Mouse (Mus musculus) kidney, postnatal 0 days (tissue): ENCODE measurements around the gene Tmem63b. TPM values are rescaled to one million over a fixed set of nuclear protein-coding genes. Genes with fewer than 3 reads are reported as not detected.

ENCODE experiments used
- ATAC-seq: fragments of 200-750 bp; cut with Nextera tagmentation; replicated peaks from 2 replicates; pipeline ENCODE4 v1.8.0; 2017; ENCODE audit warnings: low read depth, moderate number of reproducible peaks, moderate TSS enrichment, moderate library complexity; ENCODE audit not compliant: low FRiP score
- DNase-seq: peaks from one replicate; pipeline ENCODE4 v3.0.0-alpha.2; 2016; ENCODE audit warnings: low spot score
- H3K27ac ChIP-seq: fragments of 300-500 bp; sonication (generic); 2 replicates; pipeline ENCODE4 v1.5.1; 2014; ENCODE audit warnings: mild to moderate bottlenecking
- H3K27me3 ChIP-seq: fragments of 300-500 bp; sonication (generic); 2 replicates; pipeline ENCODE4 v1.6.1; 2014; ENCODE audit warnings: low read length, mixed read lengths; ENCODE audit not compliant: insufficient read depth
- H3K36me3 ChIP-seq: fragments of 300-500 bp; sonication (generic); 2 replicates; pipeline ENCODE4 v1.6.1; 2014; ENCODE audit warnings: low read length, mixed read lengths; ENCODE audit not compliant: insufficient read depth
- H3K4me1 ChIP-seq: fragments of 300-500 bp; sonication (generic); replicated peaks from 2 replicates; pipeline ENCODE4 v1.6.1; 2014; ENCODE audit warnings: antibody characterized with exemption, low read length, mixed read lengths; ENCODE audit not compliant: insufficient read depth
- H3K4me2 ChIP-seq: fragments of 300-500 bp; sonication (generic); 2 replicates; pipeline ENCODE4 v1.6.1; 2014; ENCODE audit warnings: mild to moderate bottlenecking, low read length, moderate library complexity, mixed read lengths
- H3K4me3 ChIP-seq: fragments of 300-500 bp; sonication (generic); replicated peaks from 2 replicates; pipeline ENCODE4 v1.5.1; 2014; ENCODE audit warnings: low read depth, low read length
- H3K9ac ChIP-seq: fragments of 300-500 bp; sonication (generic); 2 replicates; pipeline ENCODE4 v1.6.1; 2014; ENCODE audit warnings: low read depth, low read length
- H3K9me3 ChIP-seq: fragments of 300-500 bp; sonication (generic); replicated peaks from 2 replicates; pipeline ENCODE4 v1.6.1; 2016; ENCODE audit warnings: low read length, inconsistent platforms, mixed read lengths
- CTCF ChIP-seq: IDR thresholded peaks from 2 replicates; pipeline ENCODE4 v1.5.1; 2016; ENCODE audit warnings: antibody characterized with exemption, low read depth, mild to moderate bottlenecking, moderate library complexity
- WGBS: fragments of 180-500 bp; shearing (Covaris S2); extraction: QIAGEN DNeasy Blood & Tissue Kit; methylation state at CpG from one replicate; pipeline ENCODE4 v1.1.7; 2014; 5-methylcytosine and 5-hydroxymethylcytosine counted together
- polyA plus RNA-seq: library from polyadenylated mRNA; unstranded; fragments of >200 nt; fragmentation: Nextera tagmentation; extraction: Ambion mirVana; gene quantifications from 2 replicates; pipeline ENCODE4 v1.2.1, GENCODE M21; 2015

Gene Tmem63b
- polyA plus RNA-seq, 1 experiment from 2014 or later = 29.6 TPM

DNA sequence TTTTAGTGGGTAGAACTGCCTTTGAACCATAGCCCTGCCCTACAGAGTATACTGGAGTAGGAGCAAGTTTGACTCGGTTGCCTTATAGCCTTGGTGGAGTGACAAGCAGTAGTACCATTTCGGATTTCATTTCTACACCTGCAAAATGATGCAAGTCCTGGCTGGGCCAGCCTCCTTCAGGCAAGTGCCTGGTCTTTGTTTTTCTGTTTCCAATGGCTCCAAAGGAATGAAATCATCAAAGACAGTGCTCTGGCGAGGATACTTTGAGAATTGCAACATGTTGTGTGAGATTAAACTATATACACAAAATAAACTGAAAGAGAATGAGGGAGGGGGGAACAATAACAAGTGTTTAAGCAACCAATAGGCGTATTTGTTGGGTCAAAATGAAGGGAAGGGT is 3.3 kb upstream of the Tmem63b start:
- H3K27me3 ChIP-seq = no peaks in the 10 kb centered on the region
- H3K4me3 ChIP-seq = no peak overlapping the region
- no peak overlapping the region for H3K9ac ChIP-seq
- no peak for ATAC-seq
- no peaks in the 10 kb centered on the region for H3K9me3 ChIP-seq
- 82% methylated on average over 4 of the region's 4 CpGs for whole genome bisulfite sequencing
- no peaks in the 10 kb centered on the region for H3K36me3 ChIP-seq
- DNase-seq = no peak
- peaks cover 10% of the 10 kb centered on the region; the same call in 1 of the 2 replicates for H3K4me1 ChIP-seq
- no peak overlapping the region for H3K4me2 ChIP-seq
- TF ChIP-seq CTCF = no peak
- H3K27ac ChIP-seq = no peak overlapping the region

DNA sequence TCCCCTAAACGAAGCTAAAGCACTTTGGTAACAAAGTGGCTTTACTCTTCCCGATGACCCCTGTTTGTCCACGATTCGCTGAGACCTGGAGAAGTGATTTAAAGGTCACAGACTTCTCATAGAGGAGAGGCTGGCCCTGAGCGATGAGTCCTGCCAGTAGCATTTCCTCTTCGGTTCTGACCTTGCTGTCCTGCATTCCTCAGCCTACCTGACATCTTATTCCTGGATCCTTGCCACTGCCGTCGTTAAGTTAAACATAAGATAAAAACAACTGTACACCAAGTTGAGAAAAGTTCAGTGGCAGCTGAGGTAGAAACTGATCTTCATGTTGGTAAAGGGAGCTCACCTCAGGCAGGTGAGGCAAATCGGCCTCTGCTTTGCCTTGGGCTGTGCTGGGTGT is 2.4 kb upstream of the Tmem63b start:
- Histone ChIP-seq H3K4me1 (peaks cover 13% of the 10 kb centered on the region; the same call in 1 of the 2 replicates), H3K9me3 (no peaks in the 10 kb centered on the region), H3K27ac (no peak overlapping the region), H3K4me3 (no peak overlapping the region), H3K9ac (no peak overlapping the region), H3K4me2 (no peak overlapping the region), H3K36me3 (no peaks in the 10 kb centered on the region), H3K27me3 (no peaks in the 10 kb centered on the region)
- TF ChIP-seq CTCF = no peak
- DNase-seq (no peak), ATAC-seq (no peak)
- 60% methylated on average over 9 of the region's 9 CpGs for WGBS

DNA sequence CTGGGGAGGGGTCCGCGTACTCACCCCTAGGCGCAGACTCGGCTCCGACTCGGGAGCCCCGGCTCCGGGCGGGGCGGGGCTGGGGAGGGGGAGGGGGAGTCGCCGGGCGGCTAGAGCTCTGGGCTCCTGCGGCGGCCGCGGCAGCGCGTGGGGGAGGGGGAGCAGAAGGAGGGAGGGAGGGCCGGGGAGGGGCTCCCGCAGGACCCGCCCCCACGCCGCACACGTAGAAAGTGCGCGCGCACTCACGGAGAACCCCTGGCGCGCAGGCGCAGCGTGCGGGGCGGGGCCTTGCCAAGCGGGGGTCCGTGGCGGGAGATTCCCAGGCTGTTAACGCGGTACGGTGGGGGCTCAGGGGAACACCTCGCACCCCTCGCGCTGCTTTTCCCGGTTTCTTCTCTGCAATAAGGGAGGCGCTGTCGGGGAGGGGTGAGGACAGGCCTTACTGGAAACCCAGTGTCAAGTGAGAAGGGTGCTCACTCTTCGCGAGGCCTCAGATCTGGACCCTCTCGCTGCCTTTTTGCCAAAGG is 549 bp downstream of the Tmem63b start, which contains the start of gene Mrpl14:
Gene Mrpl14 (plus strand): TSS at position 230 of the 527 bp plus-strand sequence.
- H3K9me3 ChIP-seq = no peaks in the 10 kb centered on the region
- WGBS = 2% methylated on average over 49 of the region's 50 CpGs
- peak within 1 kb of the TSS; percentile 87 for H3K27ac ChIP-seq
- H3K4me2 ChIP-seq = peak within 1 kb of the TSS; percentile 94
- H3K4me1 ChIP-seq = peaks cover 13% of the 10 kb centered on the region; the same call in 1 of the 2 replicates
- DNase-seq (peak; percentile 96), ATAC-seq (peak; percentile 86)
- no peaks in the 10 kb centered on the region for H3K27me3 ChIP-seq
- peak within 1 kb of the TSS; percentile 91 for H3K4me3 ChIP-seq
- H3K9ac ChIP-seq = peak within 1 kb of the TSS; percentile 85
- TF ChIP-seq CTCF = peak; percentile 4; the same call in 1 of the 2 replicates
- H3K36me3 ChIP-seq = no peaks in the 10 kb centered on the region

DNA sequence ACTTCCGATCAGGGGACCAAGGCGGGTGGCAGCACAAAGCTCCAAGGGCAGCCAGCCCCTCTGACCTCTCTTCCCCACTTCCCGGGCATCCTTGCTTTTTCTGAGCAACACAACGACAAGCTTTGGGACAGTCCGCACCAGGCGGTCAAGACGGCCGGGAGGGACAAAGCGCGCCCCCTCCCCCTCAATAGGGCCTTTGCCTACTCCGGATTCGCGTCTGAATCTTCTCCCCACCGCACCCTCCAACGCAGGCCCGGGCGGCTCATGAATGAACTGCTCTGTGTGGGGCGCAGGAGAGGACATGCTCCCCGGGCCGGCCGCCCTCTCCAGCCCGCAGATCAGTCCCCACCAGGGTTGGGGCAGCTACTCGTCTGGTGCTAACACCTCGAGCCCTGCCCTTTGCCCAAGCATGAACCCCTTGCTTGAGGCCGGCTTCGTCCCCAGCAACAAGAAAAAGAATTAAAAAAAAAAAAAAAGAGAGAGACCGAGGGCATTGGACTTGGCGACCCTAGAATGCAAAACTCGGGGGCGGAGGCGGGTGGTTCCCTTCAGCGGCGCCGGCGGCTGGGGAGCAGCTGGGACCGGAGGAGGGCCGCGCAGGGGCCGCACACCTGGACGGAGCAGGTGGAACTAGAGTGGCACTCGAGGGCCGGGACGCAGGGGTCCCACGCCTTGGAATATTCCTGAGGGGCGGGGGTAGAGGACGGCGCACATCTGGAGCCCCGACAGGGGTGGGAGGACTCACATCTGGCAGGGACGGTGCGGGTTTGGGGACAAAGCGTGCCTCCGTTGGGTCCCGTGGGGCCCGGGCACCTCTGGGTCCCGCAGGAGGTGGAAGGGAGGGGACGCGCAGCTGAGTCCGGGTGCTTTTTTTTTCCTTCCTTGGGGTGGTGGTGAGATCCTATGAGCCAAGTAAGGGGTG is 1.3 kb downstream of the Tmem63b start:
- ATAC-seq (peak; percentile 42), DNase-seq (peak; percentile 62)
- H3K27me3 ChIP-seq = no peaks in the 10 kb centered on the region
- peak overlapping the region; percentile 94 for H3K4me2 ChIP-seq
- no peaks in the 10 kb centered on the region for H3K9me3 ChIP-seq
- under 1% methylated on average over 58 of the region's 58 CpGs for WGBS
- peaks cover 18% of the 10 kb centered on the region; the same call in 1 of the 2 replicates for H3K4me1 ChIP-seq
- peak overlapping the region; percentile 87 for H3K27ac ChIP-seq
- peak overlapping the region; percentile 85 for H3K9ac ChIP-seq
- H3K36me3 ChIP-seq = no peaks in the 10 kb centered on the region
- H3K4me3 ChIP-seq = peak overlapping the region; percentile 91
- peak; percentile 6; the same call in 1 of the 2 replicates for TF ChIP-seq CTCF

DNA sequence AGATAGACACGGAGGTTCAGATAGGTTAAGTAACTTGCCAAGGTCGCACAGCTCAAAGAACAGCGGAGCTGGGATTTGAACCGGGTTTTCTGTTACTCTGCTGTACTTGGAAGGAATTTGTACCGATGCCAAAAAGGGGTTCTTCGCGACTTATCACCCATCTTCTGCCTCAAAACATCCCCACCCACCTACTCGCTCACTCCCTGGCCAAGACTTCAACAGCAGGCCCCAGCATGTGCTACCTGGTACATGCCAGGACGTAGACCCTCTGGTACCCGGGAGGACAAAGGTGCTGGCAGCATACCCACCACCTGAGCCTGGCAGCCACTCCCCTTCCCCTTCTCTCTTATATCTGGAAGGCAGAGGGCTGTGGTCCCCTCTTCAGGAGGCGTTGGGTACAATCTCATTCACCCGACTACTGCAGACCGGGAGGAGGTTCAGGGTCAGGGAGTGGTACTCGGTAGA is 2.0 kb downstream of the Tmem63b start:
- H3K4me3 ChIP-seq = peak overlapping the region; percentile 91
- no peaks in the 10 kb centered on the region for H3K27me3 ChIP-seq
- H3K4me1 ChIP-seq = peaks cover 18% of the 10 kb centered on the region; the same call in 1 of the 2 replicates
- ATAC-seq (no peak), DNase-seq (no peak)
- no peaks in the 10 kb centered on the region for H3K36me3 ChIP-seq
- peak overlapping the region; percentile 87; the same call in 1 of the 2 replicates for H3K27ac ChIP-seq
- 38% methylated on average over 14 of the region's 14 CpGs for WGBS
- H3K9ac ChIP-seq = peak overlapping the region; percentile 85
- H3K4me2 ChIP-seq = peak overlapping the region; percentile 94
- H3K9me3 ChIP-seq = no peaks in the 10 kb centered on the region
- TF ChIP-seq CTCF = no peak

DNA sequence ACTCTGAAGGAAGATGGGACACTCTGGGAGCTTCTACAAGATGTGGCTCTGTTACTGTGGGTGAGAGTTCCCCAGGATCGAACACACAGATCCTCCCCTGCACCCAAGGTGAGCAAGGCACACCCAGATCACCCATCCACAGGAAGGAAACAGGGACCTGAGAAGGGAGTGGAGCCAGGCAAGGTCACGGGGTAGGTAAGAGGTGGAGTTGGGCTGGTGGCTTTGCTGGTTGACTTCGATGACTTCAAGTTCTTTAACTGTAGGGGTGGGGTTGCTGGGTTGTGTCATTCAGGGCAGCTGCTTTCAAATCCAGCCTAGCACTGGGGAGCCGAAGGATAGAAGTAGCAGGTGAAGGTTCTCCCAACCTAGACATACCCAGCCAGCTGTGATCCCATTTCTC is 3.9 kb downstream of the Tmem63b start:
- ATAC-seq (no peak), DNase-seq (no peak)
- TF ChIP-seq CTCF = no peak
- Histone ChIP-seq H3K27ac (no peak overlapping the region), H3K4me1 (peaks cover 18% of the 10 kb centered on the region; the same call in 1 of the 2 replicates), H3K9ac (no peak overlapping the region), H3K27me3 (no peaks in the 10 kb centered on the region), H3K4me2 (no peak overlapping the region), H3K4me3 (no peak overlapping the region), H3K9me3 (no peaks in the 10 kb centered on the region), H3K36me3 (no peaks in the 10 kb centered on the region)
- 84% methylated on average over 4 of the region's 4 CpGs for WGBS
